Mouse (Mus musculus) spleen, adult 18-20 months (tissue): Measurements from ENCODE around the gene Prkra.
"Not testable (repeated sequence)": the region's sequence is repeated elsewhere in the genome, so short reads cannot be mapped to it uniquely, and the experiment has no call there.

ENCODE experiments used
- DNase-seq, 2 experiments: peaks; one replicate each; pipeline ENCODE4 v3.0.0; 2022; ENCODE audit warnings: mixed read lengths in 2 of 2

The Prkra gene

DNA sequence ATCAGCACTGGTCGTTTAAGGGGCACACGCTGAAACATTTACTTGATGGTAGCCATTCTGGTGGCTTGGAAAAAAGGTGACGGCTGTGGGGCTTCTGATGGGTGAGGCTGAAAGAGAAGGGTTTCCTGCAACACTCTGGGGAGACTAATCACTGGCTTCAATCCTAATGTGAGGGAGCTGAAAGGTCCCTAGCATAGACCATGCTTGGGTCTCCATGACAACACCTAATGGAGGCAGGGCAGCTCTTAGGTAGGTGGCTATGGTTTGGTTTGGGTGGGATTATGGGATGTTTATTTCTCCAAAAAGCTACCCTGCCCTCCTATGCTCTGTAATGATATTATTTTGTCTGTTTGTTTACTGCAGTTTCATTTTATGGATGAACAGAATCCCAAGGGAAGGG is 7.6 kb upstream of the Prkra start:
- no peak for DNase-seq

DNA sequence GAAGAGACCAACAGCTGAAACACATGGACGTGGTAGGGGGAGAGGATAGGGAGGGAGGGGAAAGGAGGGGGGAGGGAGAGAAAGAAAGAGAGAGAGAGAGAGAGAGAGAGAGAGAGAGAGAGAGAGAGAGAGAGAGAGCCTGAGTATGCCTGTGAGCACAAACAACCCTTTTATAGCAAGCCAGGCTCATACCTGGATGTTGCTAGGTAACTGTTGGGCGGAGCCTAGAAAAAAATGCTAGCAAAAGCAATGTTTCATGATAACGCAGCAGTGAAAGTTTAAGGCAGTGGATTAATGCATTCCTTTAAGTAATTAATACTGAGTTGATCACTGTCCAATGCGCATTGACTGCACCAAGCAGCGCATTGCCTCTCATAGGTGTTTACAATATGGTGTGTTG is 6.8 kb upstream of the Prkra start:
- DNase-seq, result no peak

DNA sequence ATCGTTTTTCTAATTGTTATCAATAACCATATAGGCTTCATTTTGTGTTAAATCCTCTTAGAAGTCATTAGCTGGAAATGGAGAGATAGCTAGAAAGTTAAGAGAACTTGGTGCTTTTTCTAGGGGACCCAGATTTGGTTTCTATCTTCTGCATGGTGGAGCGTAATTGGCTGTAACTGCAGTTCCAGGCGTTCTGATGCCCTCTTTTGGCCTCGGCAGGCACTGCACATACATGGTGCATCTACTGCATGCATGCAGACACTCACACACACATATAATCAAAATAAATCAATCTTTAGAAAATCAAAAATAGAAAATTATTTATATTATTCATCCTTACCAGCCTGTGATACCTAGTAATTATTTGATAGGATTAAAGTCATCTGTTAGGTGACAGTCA is 5.3 kb upstream of the Prkra start:
- DNase-seq, result no peak

DNA sequence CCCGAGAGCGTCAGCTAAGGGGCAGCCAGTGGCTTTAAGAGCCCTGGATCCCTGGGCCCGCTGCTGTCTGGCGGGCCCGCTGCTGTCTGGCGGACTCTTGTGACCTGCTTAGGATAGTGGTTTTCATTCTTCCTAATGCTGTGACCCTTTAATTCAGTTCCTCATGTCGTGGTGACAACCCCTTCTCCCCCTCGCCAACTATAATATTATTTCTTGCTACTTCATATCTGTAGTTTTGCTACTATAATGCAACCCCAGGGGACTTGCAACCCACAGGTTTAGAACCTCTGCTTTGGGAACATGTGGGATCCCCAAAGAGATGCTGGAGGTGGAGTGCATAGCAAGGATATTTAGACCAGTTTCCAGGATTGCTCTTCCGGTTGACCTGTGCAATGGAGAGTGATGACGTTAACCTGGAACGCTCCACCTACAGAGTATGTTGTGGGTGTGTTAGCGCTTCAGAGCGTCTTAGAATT is 889 bp upstream of the Prkra start:
- DNase-seq, result no peak

DNA sequence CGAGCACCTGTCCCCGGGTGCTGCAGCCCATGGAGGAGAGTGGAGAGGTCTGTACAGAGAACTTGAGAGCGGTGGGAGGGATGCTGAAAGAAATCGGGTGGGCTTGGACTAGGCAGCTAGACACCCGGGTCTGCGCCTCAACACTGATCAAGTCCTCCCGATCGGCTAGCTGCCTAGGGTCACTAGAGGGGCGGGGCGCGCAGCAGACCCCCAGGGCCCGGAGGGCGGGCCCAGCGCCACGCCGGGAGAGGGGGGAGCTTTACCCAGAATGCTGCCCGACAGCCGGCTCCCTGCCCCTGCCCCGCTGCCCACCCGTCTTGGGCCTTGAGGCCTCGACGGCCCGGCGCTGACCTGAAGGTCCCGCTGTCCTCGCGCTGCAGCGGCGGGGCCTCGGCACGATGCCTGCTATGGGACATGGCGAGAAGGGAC is 360 bp downstream of the Prkra start:
- no peak for DNase-seq

DNA sequence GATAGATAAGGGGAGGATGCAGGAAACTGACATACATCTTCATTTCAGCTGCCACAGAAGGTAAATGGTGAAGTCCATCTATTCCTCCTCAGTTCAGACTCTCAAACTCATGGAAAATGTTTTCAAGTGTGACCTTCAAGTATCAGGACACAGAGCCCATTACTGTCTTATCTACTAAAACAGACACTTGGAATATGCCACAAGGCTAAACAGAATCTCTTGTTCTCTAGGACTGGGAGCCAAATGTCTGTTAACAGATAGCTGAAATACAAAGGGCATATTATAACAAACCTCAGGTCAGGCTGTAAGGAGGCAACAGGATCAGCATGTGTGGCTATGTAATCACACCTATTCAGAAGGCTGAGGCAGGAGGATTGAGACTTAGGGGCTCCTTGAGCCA is 4.0 kb downstream of the Prkra start:
- no peak for DNase-seq

DNA sequence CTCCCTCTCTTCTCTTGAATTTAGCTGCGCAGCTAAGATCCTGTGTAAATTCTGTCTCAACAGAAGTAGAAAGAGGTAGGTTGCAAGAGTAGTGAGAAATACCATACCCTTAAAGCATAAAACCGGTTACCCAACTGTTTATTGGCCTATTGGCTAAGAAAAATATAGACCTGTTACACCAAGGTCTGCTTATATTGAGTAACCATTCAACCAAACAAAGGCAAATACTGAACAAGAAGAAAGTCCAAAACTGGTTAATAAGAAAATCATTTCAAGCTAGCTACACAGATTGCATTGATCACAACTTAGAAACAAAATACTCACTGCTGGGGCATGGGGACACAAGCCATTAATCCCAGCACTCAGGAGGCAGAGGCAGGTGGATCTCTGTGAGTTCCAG is 8.2 kb downstream of the Prkra start:
- no peak for DNase-seq

DNA sequence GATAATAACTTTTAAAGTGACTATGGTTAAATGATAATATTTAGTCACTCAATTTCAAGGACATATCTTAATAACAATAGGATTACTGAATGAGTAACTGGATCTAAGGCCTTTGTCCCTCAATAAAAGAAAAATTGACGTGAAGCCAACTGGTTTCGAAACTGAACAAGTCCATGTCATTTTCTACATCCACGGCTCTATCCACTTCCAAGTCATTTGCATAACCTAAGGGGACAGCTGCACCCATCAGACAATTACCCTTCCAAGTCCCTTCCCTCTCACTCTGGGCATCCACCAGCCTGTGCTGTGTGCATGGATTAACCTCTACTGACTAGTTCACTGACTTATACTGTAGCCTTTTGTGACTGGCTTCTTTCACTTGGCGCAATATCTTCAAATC is 16.2 kb downstream of the Prkra start:
- DNase-seq, result no peak

DNA sequence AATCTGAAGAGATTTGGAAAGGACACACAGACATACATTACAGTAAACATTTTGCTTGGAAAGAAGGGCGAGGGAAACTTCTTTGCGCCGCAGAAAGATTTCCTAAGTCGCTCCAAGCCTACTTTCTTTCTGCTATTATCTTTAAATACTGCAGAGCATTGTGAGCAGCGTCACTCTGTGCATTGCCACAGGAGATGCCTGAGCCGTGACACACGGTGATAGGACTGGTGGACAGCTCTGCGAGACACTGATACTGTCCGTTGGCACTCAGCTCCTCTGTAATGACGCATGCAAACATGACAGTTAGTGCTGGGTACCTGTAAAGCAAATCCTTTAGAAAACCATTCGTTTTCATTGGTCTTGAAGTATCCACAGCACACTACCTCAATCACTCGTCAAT is 17.5 kb downstream of the Prkra start:
- DNase-seq, result no peak

DNA sequence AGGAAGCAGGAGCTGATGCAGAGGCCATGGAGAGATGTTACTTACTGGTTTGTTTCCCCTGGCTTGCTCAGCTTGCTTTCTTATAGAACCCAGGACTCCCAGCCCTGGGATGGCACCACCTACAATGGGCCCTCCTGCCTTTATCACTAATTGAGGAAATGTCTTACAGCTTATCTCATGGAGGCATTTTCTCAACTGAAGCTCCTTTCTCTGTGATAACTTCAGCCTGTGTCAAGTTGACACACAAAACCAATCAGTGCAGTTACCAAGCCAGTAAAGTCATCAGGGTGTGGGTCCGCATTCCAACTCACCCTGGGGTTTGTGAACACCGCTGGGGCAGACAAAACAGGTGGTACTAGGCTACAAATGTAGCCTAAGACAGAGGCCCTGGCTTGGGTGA is 25.5 kb downstream of the Prkra start:
- not testable (repeated sequence) for DNase-seq

DNA sequence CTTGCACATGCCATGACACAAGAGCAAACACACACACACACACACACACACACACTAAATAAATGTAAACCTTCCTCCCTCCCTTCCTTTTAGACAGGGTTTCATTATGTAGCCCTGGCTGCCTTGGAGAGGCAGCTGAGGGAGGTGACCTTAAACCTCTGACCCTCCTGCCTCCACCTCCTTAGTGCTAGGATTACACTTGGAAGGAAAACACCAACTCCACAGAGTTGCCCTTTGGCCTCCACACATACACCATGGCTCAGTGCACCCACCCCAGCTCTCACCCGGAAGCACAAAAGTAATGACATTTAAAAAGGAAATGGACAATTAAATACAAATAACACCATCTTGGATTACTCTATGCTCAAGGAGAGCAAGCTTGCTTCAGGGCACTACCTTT is 26.1 kb downstream of the Prkra start:
- no peak for DNase-seq

DNA sequence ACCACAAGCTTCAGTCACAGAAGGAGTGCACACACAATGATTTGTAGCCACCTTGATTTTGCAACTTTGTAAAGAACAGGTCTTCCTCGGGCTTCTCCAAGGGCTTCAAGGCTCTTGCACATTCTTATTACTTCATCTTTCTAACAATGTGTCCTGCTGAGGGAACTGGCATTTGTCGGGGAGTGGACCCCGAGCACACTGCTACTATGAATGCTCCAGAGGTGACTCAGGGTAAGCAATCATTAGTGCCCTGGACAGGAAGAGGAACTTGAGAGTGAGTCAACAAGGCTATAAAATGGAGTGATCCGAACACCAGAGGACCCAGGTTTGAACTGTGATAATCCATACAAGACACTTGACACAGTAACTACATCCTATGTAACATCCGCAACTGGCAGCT is 27.6 kb downstream of the Prkra start:
- DNase-seq, result no peak

DNA sequence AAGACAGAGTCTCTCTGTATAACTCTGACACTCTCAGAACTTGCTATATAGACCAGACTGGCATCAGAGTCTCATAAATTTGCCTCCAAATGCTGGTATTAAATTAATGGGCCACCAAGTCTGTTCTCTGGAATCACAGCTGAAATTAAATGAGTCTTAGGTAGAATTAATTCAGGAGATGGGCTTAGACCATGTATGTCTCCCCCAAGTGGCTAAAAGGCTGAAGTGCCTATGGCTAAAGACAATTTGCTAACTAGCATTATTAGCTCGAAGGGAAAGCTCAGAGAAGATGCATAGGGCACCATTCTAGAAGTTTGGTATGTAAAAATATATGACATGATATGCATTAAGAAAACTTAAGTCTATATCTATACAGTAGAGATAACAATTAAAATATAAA is 29.7 kb downstream of the Prkra start:
- DNase-seq, result no peak

DNA sequence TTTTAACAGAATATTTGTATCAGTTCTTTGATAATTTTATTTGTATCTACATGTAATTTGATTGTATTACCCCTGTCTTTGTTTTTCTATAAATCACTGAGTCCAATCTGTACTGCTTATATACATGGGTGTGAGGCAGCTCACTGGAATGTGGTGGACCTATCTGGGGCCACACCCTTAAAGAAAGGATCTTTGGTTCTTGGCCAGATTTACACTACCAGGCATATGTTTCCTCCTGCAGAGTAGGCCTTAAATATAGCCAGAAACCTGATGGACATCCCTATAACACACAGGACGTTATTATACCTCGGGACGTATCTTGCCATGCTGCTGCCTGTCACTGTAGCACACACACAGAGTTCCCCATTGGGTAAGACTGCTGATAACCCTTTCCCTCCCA is 35.8 kb downstream of the Prkra start:
- no peak for DNase-seq

DNA sequence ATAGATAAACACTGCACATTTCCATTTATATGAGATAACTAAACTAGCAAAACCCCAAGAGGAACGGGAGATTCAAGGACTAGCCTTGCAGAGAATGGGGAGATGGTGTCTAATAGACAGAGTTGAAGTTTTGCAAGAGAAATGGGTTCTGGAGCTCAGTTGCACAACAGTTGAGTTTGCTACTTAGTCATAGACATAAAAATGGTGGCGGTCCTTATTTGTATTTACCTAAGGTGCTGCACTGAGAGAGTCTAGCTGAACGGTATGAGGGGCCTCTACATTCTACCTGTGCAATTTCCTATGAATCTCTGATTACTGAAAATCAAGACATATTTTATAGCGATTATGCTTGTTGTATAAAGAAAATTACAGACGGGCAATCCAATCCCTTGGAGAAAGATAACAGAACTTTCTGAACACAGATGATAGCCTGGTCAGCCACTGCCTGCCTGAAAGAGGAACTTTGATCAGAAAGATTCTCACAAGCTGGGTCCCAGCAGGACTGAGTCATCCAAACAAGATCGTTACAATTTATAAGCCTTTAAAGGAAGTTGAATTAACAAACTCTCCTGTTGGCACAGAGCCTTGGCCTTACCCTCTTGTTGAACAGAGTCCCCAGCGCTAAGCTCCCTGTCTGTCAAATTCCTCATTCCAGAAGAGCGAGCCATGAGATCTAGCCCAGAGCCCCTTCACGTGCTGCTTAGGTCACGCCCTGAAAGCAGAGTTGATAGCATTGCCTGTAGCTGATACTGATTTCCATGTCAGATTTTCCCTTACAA is 37.3 kb downstream of the Prkra start:
- no peak for DNase-seq

DNA sequence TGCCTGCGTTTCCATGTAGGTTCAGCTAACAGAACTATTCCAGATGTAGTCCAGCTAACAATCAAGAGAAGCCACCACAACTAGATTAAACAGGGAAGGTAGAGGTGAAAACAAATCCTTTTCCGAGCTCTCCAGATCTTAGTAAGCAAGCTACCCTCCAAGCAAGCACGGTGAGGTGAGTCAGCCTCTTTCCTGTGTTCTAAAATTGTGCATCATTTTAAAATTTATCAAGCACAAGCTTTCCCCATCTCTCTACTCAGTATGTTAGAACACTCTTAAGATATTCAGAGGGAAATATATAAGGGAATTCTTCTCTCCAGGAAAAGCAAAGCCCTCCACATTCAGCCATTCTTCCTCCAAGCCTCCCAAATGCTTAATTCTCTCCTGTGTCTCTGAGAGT is 41.1 kb downstream of the Prkra start:
- no peak for DNase-seq

DNA sequence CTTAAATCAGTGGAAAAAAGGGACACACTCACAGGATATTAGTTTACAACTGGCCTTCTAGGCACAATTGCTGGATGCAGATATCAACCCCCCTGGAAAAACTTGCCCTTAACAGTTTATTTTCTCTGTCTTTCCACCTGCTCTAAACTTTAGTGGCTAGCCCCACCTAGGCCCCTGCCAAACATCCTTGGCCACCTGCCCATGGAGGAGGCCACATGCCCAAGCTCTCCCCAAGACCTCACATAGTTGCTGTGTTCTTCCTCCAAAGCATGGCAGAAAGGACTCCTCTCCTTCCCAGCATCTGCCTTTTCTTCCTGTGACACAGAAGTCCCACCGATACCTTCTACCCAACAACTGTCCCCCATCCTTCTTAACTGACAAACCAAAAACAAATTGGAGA is 45.6 kb downstream of the Prkra start:
- DNase-seq, result no peak

DNA sequence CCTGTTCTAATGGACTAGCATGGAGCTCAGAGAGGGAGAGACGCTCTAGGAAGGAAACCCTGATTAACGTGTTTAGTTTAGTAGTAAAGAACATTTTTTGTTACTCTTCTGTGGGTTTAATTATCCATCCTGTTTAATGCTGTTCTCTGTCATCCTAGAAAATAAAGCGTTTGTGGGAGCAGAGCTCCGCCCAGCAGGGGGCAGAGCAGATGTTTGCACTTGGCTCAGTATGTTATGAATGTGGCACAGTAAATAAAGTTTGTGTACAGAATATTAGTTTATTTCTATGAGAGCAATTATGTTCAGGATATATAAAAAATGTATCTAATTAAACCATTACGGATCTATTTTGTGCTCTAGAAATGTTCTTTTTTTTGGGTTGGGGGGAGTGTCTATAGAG is 48.6 kb downstream of the Prkra start:
- no peak for DNase-seq

DNA sequence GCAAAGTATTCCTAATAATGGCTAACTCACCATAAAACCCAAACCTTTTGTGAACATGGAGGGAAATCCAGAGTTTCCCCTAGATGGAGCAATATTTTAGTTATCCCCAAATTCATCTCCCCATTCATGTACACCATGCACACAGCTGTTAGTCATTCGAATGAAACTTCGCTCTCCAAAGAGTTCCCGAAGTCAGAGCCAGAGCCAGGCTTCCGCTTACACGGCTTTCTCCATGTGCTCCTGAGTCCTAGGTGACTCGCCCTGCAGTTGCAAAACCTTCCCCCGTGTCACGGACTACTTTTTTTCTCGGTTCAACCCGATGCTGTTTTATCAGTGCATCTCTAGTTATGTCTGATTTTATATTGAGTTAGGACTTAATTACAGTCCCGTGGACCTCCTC is 50.3 kb downstream of the Prkra start:
- DNase-seq, result no peak

DNA sequence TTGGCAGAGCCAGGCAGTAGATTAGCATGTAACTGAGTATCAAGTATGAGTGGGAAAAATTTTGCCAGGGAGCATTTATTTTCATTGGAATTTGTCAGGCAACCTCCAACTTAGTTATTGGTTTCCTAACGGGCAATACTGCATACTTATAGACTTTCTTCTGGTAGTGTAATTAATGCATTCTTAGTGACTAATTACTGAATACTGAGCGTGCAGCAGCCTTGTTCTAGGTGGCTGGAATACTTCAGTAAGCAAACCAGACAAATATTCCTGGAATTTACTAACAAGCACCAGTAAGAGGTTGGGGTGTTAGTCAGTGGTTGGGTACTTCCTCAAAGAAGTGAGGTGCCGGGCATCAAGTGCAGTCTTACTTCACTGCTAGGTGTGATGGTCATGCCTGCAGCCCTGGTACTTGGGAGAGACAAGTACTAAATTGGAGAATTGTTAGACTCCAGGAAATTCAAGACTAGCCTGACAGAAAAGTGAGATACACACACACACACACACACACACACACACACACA is 55.4 kb downstream of the Prkra start:
- no peak for DNase-seq

DNA sequence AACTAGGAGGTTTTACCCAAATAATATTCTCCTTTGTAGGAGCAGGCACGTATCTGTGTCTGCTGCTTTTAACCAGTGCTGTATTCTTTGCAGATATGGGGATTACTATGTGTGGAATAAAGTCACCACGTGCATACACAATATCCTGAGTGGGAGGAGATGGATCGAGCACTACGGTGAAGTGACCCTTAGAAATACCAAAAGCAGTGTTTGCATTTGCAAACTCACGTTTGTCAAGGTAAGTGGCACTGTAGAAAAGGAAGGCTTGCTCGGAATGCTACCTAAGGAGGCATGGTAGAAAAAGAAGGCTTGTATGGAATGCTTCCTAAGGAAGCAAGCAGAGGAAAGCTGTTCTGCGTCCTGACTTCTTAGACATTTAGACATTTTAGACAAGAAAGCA is 57.6 kb downstream of the Prkra start:
- no peak for DNase-seq

DNA sequence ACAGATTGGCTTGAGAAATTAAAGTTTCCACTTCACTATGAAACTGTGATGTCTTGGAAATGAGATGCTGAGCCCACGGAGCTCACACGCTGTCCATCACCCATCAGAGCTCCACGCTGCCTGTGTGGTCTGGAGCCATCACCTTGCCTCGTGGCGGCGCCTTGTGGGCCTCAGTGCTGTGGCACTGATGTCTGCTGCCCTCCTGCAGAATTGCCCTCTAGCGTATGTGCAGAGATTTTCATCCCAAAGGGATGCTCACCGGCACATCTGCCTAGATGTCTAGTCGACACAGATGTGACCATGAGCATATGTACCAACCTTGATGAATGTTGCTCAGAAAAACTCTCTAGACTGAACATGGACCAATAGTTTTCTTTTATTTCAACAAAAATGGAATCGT is 60.9 kb downstream of the Prkra start:
- no peak for DNase-seq

DNA sequence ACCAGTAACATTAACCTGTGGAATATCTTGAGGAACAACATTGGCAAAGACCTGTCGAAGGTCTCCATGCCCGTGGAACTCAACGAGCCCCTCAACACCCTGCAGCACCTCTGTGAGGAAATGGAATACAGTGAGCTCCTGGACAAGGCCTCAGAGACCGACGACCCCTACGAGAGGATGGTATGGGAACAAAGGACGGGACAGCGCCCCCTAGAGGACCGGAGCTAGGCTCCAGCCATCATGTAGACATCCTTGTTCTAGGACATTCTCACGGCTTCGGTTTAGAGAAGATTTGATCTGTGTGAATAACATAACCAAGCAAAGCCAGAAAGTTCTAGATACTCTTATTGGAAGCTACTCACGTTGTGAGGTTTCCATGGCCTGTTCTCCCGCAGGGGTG is 62.7 kb downstream of the Prkra start:
- no peak for DNase-seq
